Mouse (Mus musculus) telencephalon, adult 2 months (tissue): ENCODE data around the gene Ptprg.
A peak's percentile ranks its signal among the peaks of the same experiment; 100 is the strongest.

Experiments
- DNase-seq: peaks from one replicate; pipeline ENCODE4 v3.0.0-alpha.2; 2011; ENCODE audit warnings: low read depth, low spot score

The Ptprg gene

DNA sequence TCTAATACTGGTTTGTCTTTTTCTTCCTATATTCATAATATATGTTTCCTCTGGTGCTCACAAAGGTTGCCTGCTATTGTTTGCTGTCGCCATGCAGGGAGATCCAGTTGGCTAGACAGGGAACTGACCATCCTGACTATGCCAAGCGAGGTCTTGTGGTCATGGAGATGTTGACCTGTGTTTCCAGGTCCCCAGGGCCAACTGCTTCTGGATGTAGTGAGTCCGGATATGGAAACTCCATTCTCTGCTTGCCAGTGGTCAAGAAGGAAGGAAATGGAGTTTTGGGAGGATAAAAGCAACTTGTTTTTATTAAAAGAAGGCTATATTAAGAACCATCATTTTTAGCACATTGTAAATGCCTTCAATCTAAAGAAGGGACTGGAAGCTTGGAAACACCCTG is 327.8 kb downstream of the Ptprg start:
- no peak for DNase-seq

DNA sequence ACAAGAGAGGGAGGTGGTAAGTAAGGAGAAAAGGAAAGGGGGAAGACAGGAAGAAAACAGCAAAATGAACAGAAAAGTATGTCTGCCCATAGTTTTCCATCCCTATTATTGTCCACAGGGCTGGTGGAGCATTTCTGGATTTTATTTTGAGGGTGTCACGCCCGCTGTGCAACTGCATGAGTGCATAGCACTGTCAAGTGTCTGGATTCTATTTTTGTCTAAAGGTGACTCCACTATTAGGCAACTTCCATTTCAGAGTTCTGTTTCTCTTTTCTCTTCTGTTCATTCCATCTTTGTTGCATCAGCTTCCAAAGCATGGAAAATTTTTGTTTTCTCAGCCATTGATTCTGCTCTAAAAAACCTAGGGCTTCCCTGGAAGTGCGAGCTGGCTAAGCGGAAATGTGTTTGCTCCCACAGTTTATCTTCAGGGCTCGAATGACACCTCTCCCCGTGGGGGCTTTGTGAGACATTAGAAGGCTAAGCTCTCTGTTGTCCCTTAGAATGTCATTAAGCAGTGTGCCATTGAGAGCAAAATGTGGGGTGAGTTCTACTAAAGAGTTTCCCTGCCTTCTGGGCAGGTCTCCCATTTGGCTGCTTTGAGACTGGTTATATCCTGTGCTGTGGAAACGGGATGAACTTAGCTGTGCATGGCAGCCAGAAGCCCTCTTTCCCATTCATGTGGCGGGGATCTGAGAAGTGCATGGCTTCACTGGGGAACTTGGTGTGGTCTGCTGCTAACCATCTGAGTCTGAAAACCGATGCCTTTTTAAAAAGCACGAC is 330.0 kb downstream of the Ptprg start:
- no peak for DNase-seq

DNA sequence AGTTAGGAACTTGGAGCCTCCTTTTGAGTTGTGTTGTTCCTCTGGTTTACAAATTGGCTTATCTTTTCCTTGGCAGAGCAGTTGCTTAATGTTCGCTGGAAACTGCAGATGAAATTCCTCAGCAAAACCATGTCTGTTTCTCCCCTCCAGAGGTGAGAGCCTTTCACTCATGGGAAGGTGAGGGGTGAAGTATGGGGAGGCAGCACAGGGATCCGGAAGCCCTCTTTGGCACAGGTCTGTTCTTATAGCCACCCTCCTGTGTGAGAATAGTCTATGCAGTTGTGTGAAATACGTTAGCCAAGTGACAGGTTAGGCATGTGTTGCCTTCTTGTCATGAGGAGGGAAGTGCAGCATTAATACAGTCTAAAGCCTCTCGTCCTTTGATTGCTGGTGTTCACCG is 330.7 kb downstream of the Ptprg start:
- DNase-seq = no peak

DNA sequence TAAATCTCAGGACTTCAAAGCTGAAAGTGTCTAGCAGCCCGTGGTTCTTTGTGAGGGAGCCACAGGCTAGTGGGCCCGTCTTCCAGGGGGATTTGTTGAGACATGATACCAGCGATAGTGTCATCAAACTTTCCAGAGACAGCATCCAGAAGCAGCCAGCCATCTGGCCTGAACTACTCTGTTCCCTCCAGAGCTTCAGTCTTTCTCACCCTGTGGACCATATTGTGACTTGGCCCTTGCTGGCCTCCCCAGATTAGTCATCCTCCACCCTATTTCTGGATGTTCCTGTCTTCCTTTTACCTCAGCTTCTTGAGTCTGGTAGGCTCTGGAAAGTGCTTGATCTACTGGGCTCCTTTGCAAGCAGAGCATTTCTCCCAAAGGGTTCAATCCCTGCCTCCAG is 333.1 kb downstream of the Ptprg start:
- no peak for DNase-seq

DNA sequence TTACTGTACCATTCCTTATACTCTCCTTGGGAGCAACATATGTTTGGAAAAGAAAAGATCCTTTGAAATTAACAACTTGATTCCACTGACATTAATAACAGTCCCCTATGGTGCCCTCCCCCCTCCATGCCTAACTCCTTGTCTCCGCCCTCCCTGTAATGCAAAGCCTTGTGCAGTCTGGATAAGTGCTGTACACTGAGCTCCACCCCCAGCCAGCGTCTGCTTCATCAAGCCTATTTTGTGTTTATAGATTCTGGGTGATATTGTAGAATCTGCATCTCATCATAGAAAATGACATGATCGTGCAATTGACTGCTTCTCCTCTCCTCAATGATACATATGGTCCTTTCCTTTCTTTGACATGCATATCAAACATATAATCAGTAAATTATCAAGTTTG is 337.6 kb downstream of the Ptprg start:
- no peak for DNase-seq

DNA sequence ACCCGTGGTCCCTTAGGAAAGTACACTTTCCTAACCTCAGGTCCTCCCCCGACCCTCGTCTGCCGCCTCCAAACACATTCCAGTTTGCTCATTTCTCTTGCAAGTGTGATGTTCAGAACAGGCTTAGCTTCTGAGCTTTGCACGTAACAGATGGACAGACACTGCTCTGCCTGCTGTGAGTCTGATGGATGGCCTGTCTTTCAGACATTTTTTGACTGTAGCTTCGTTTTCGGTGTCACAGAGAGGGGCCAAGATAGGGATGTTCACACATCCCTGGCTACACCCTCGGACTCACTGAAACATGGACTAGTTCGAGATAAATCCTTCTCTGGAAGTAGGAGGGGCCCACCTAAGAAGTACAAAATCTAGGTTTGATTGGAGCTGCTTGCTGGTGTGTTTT is 339.3 kb downstream of the Ptprg start:
- DNase-seq = no peak

DNA sequence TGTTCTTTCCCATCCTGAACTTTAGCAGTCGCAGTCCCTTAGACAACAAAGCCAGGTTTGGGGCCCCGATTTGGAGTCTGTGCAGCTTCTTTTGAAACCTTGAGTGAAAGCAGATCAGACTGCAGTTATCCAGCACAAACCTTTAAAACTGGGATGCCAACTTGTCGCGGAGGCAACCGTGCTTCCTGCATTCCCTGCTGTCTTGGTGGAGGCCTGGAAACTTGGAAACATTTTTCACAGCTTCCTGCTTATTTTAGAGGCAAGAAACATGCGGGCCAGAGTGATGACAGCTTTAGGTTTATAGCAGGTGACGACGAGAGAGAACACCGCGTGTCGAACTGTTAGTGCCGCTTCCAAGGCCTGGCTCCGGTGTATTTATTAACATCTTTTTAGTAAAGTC is 342.2 kb downstream of the Ptprg start:
- peak; percentile 73 for DNase-seq

DNA sequence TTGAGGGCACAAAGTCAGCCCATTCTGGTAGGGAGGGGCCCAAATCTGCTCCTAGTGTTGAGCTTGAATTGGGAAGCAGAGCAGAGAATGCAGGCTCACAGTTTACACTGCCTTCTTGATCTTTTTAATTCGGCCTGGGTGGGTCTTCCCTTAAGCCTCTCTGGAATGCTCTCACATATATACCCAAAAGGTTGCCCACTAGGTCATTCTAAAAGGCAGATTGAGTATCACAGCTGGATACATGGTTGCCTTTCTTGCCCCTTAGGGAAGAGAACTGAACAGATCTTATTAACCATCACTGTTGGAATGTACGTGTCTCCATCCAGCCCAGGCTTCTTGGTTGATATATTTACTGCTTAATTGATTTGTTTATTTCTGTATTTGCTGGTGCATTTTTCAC is 349.5 kb downstream of the Ptprg start:
- no peak for DNase-seq

DNA sequence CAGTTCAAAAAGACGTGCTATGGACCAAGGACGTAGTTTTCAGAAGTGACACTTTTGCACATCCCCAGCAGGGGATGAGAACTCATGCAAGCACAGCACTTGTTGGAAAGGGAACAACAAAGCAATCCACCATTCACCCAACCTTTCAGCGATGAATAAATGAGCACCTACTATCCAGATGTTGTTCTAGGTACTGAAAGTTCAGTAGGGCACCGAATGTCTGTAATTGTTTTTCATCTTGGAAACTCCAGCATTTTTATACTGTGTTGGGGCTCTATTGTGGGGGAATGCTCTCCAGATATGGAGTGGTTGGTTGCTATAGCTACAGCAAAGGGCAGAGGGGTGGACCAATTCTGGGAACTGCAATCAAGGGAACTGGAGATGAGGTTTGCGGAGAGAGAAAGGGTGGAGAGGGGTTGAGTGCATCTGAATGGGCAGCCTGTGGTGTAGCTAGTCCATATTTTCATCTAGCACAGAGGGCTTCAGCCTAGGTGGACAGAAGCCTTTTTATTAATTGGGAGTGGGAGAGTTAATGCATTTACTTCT is 352.9 kb downstream of the Ptprg start:
- DNase-seq = no peak

DNA sequence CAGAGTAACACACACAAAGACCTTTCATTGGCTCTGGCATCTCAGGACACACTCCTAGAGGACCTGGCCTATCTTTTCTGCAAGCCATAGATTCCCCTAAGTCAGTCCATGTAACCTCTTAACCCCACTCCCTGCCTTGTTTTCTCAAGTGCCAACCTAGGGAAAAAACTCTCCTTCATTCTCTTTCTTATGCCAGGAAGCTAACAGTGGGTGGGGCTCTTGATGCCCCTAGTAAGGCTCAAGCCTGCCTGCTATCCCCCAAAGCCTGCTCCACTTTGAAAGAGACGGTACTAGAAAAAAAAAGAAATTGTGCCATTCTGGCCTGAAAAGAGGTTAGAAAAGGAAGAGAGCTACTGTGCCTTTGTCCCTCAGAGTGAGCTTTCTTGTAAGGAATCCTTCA is 358.9 kb downstream of the Ptprg start:
- no peak for DNase-seq

DNA sequence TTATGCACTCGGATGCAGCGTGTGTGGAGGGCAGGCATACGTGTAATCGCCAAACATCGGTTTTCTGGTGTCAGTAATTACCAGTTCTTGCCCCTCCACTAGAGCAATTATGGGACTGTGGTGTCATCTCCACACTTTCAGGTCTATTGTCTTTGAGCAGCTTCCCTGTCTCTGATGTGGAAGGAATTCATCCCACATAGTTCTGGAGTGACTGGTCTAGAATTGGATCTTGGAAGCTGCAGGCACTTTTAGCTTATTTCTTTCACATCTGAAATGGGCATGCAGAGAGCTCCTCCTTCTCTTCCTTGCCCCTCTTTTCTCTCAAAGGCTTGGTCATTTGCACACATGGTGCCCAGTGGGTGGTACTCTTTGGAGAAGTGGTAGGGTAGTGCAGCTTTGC is 363.9 kb downstream of the Ptprg start:
- DNase-seq = no peak

DNA sequence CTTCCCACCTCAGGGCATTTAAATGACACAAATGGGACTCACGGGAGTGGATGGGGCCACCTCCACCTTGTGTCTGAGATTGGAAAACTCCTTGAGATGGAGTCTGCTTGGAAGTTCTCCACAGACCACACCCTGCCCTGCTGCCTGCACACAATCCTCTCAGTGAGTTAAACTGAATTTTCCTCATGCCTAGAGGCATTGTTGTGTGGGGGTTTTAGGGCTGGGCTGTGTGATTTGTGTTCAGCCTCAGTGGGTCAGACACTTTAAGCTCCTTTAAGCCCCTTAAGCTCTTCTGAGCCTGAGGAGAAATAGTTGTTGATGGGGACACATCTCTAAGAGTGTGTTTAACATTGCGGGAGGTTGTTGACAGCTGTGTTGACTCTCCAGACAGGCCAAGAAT is 375.2 kb downstream of the Ptprg start:
- no peak for DNase-seq

DNA sequence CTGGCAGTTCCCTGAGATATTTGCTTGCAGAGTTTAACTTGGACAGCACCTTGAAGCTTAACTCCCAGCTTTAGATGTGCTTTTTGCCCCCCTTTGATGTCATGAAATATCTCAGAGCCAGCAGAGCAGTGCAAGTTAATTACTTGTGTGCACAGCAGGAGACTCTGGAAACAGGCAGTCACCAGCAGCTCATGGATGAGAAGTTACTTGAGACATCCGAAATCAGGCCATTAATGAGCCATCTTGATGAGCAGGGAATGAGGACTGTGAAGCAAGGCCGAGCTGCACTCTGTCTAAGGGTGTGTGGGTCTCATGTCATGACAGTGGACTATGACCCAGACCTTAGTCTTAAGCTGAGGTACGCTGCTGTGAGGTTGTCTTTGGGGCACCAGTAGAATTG is 379.2 kb downstream of the Ptprg start:
- DNase-seq = no peak

DNA sequence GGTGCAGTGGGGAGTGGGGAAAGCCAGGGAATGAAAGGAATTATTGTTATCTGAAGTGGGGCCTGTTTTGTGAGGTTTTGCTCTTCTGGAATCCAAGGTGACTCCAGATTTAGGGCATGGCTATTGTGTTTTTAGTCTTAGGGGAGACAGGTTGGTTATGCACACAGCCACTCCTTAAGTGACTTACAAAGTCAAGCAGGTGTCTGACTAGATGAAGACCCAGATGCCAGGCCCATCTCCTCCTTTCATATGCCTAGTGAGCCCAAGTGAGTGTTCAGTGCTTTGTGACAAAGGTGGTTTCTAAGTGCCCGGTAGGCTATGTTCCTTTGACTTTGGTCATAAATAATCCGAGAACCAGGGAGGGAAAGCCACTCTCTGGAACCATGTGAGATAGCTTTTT is 381.2 kb downstream of the Ptprg start:
- DNase-seq = no peak

DNA sequence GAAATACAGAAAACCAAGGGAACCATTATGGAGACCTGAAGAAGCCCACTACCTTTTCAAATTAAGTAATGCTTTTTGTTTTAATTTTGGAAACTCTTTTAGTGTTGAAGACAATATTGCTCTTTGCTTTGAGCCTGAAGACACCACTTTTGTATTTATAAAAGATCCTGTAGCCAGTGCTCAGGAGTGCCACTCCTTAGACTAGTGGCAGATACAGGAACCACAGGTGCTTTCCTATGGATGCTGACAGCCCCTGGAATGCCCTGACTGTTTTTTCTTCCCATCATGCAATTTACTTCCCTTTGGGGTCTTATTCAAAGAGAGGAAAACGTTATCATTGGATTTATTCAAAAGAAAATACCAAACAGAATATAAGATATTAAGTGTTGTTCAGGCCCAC is 381.9 kb downstream of the Ptprg start:
- no peak for DNase-seq

DNA sequence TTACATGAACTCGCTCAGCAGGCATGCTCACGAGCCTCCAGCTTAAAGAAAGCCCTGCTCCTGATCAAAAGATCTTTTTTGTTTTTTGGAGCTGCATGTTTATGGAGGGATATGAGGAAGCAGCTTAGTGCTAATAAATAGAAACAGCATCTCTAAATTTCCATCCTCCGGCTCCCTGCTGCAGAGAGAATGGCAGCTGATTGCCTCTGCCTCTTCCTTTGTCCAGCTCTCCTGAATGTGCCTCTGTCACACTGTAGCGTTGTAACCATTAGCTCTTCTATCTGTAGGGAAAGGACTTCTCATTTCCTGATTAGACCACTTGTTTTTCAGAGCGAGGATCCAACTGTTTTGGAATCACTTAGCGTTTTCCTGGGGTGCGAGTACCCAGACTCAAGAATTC is 382.4 kb downstream of the Ptprg start:
- peak; percentile 3 for DNase-seq

DNA sequence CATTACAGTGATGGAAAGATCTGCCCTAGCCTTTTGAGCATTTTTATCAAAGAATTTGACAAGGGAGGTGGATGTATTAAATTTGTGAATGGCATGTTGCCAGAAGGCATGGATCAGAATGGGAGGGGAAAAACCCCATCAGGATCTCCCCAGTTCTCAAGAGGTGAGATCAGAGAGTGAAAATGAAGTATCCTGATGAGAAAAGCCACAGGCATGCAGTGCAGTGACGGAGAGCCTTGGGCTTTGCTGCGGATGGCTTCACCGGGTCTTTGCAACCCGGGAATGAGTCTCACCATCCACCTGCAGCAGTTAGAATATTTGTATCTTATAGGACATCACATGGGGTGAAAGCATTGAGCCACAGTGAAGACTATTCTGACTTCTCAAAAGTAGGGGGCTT is 385.6 kb downstream of the Ptprg start:
- no peak for DNase-seq

DNA sequence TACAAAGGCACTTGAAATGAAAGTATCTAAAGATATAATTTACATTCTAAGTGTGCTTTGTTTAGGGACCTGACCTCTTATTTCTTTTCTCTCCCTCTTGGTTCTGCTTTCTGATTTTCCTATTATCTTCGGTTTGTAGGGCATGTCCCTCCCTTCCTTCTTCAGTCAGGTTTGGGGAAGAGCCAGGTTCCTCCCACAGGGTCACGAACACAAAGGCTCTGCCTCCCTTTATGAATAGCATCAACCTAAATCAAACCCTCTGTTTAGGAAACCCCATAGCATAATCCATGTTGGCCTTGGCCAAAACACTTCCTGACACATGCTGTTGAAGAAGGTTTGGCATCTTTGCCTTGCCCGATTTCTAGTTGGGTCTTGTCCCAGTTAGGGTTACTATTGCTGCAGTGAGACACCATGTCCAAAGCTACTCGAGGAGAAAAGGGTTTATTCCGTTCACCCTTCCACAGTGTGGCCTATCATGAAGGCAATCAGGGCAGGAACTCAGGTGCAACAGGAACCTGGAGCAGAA is 388.7 kb downstream of the Ptprg start:
- no peak for DNase-seq

DNA sequence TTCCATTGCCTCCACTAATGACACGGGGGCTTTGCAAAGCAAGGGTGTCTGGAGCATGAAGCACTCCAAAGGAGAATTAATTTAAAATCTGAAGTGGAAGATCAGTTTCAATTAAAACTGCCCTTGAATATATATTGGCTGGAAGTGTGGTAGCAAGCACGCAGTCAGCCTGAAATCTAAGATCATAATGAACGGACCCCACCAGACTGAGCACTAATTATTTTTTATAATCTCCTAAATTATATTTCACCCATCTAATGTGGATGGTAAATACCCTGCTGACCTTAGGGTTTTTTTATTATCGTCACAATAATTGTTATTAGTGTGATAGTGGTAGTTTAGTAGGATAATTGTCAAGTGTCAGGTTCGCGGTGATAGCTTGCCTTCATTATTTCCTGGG is 397.0 kb downstream of the Ptprg start:
- DNase-seq = no peak

DNA sequence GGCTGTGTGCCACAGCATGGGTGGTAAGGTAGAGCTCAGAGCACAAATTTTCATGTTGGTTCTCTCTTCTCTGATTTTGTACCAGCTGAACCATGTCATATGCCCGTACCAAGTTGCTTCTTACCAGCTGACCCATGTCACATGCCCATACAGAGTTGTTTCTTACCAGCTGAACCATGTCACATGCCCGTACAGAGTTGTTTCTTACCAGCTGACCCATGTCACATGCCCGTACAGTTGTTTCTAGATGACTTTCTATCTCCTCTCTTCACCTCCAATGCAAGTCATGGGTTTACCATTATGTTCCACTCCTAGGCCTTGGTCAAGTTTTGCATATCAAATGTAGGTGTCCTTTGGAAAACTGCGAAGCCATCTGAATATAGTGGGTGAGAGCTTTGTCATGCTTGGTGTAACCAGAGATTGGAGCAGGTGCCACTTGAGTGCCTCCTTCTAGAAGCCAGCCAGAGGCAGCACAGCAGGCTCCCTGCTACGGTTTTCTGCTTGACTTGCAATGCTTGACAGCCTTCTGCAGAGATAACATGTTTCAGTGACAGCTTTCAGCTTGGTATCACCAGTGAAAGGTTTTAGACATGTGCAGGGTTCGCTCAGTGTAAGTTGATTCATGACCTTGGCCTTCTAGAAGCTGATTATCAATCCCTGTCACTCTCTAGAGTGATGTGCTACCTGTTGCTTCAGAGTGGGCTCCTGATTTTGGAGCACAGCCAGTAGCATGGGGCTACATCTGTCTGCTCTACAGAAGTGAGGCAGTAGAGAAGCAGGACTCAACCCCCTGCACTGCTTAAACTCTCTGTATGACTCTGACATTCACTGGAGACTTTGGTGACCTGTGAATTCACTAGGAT is 401.9 kb downstream of the Ptprg start:
- no peak for DNase-seq

DNA sequence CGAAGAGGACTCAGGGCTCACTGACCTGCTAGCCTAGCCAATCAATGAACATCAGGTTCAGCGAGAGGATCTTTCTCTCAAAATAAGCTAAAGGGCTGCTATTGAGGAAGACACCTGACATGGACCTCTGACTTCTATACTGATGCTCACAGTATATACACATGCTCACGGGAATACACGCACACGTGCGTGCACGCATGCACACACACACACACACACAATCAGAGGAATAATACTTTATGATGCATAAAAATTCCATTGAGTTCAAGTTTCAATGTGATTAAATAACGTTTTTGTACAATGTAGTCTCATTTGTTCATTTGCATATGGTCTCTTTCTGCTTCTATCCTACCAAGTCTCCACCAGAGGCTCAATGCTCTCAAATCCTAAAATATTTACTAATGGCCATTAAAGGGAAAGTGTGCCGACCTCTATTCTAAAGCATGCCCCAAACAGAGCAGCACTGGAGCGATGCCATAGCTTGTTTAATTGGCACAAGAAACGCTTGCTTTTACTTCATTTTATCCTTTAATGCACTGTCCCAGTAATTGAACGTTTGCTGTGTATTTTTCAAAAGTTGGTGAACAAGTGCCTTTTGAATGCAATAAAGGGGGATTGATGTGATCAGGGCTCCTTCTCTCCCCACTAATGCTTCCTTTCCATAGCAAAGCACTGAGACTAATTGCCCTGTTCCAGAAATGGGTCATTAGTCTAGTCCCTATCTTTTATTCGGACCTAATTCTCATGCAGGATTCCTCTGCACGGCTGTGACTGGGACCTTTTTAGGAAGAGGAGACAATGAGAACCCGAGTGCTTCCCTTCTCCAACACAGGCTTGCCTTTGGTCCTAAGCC is 407.2 kb downstream of the Ptprg start:
- DNase-seq = no peak

DNA sequence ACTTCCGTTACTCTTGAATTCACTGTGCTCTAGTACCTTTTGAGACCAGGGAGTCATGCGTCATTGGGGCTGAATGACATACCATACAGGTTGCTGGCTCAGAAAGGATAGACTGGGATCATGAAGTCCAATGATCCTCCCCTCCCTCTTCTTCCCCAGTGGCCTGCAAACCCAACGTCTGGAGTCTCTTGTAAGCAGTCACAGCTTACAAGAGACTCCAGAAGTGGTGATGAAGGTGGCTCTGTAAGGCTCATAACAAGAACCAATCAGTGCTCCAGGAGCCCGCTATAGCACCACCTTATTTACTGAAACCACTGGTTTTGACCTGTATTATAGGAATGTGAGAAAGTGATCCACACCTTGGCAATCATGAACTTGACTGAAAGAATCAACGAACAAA is 408.8 kb downstream of the Ptprg start:
- no peak for DNase-seq
